Mouse (Mus musculus): ENCODE results near the gene Acox1.

- TF ChIP-seq ZC3H11A (IDR thresholded peaks at IDR 0.05; ENCODE audit: low read depth, low read length) (no peak), CTCF (conservative IDR thresholded peaks at IDR 0.05 in 1 of 2, IDR thresholded peaks at IDR 0.05 in 1 of 2; ENCODE audit: low read depth in 2 of 2, low read length in 2 of 2) (no peak), POLR2A (IDR thresholded peaks at IDR 0.05; ENCODE audit: low read depth, low read length) (no peak), EP300 (IDR thresholded peaks at IDR 0.05; ENCODE audit: low read length) (no peak), RAD21 (IDR thresholded peaks at IDR 0.05; ENCODE audit: low read depth, low read length) (no peak), JUND (conservative IDR thresholded peaks at IDR 0.05; ENCODE audit: low read depth, low read length) (no peak), USF1 (IDR thresholded peaks at IDR 0.05; ENCODE audit: low read depth, low read length) (no peak), MYC (IDR thresholded peaks at IDR 0.05; ENCODE audit: low read depth, low read length) (no peak), E2F4 (IDR thresholded peaks at IDR 0.05; ENCODE audit: insufficient replicate concordance, low read depth, low read length) (no peak), TCF12 (IDR thresholded peaks at IDR 0.05; ENCODE audit: low read depth, low read length) (no peak), NRF1 (IDR thresholded peaks at IDR 0.05; ENCODE audit: low read depth, low read length) (no peak)
Measured at GRCm38 (mm10) chr11:116228699-116229098, 29.9 kb upstream of the Acox1 start.
